Mouse (Mus musculus): ENCODE measurements at regions not wholly inside any gene's neighbourhood (a gene's known extent, or its start where the extent isn't known, plus 50 kb on each side); places are given as distances from the start of the nearest gene placed in this dataset.
A peak's percentile ranks its signal among the peaks of the same experiment; 100 is the strongest.

GRCm38 (mm10) chr2:39420696-39421095 is 194.4 kb upstream of the Ppp6c start:
- H3K9me3 ChIP-seq (replicated peaks): no peaks in the 10 kb centered on the region
- H3K36me3 ChIP-seq: no peaks in the 10 kb centered on the region
- H3K27me3 ChIP-seq: no peaks in the 10 kb centered on the region
- no peaks in the 10 kb centered on the region for H3K4me1 ChIP-seq
- H3K4me2 ChIP-seq (replicated peaks): no peak overlapping the region
- no peak for ATAC-seq (ENCODE audit: insufficient number of reproducible peaks, low FRiP score, low TSS enrichment, low read depth)
- no peak overlapping the region for H3K27ac ChIP-seq (replicated peaks)
- H3K9ac ChIP-seq: no peak overlapping the region
- 95% methylated on average over 25 of the region's 25 CpGs for WGBS
- H3K4me3 ChIP-seq (replicated peaks): no peak overlapping the region

- 33% methylated on average over 2 of the region's 2 CpGs for WGBS
- Histone ChIP-seq H3K4me3 (replicated peaks) (no peak overlapping the region), H3K36me3 (no peaks in the 10 kb centered on the region), H3K27me3 (no peaks in the 10 kb centered on the region), H3K4me2 (replicated peaks) (no peak overlapping the region), H3K27ac (replicated peaks) (no peak overlapping the region), H3K9ac (no peak overlapping the region), H3K4me1 (no peaks in the 10 kb centered on the region), H3K9me3 (replicated peaks) (no peaks in the 10 kb centered on the region)
- no peak for ATAC-seq (ENCODE audit: insufficient number of reproducible peaks, low FRiP score, low TSS enrichment, low read depth)
Measured at GRCm38 (mm10) chr2:39400336-39400735, 174.1 kb upstream of the Ppp6c start.

GRCm38 (mm10) chr2:39399523-39399922 is 173.3 kb upstream of the Ppp6c start:
- Histone ChIP-seq H3K9me3 (replicated peaks) (no peaks in the 10 kb centered on the region), H3K27ac (replicated peaks) (no peak overlapping the region), H3K4me2 (replicated peaks) (no peak overlapping the region), H3K9ac (no peak overlapping the region), H3K27me3 (no peaks in the 10 kb centered on the region), H3K4me1 (no peaks in the 10 kb centered on the region), H3K4me3 (replicated peaks) (no peak overlapping the region), H3K36me3 (no peaks in the 10 kb centered on the region)
- WGBS: 69% methylated on average over 2 of the region's 2 CpGs
- ATAC-seq (ENCODE audit: insufficient number of reproducible peaks, low FRiP score, low TSS enrichment, low read depth): no peak

GRCm38 (mm10) chr2:39394643-39395042 is 168.4 kb upstream of the Ppp6c start:
- Histone ChIP-seq H3K27ac (replicated peaks) (no peak overlapping the region), H3K36me3 (no peaks in the 10 kb centered on the region), H3K9ac (no peak overlapping the region), H3K4me2 (replicated peaks) (no peak overlapping the region), H3K9me3 (replicated peaks) (no peaks in the 10 kb centered on the region), H3K4me1 (no peaks in the 10 kb centered on the region), H3K4me3 (replicated peaks) (no peak overlapping the region), H3K27me3 (no peaks in the 10 kb centered on the region)
- WGBS: 67% methylated on average over 3 of the region's 3 CpGs
- no peak for ATAC-seq (ENCODE audit: insufficient number of reproducible peaks, low FRiP score, low TSS enrichment, low read depth)

- no peaks in the 10 kb centered on the region for H3K36me3 ChIP-seq
- WGBS: 76% methylated on average over 3 of the region's 3 CpGs
- H3K9me3 ChIP-seq (replicated peaks): no peaks in the 10 kb centered on the region
- no peaks in the 10 kb centered on the region for H3K27me3 ChIP-seq
- no peak overlapping the region for H3K4me2 ChIP-seq (replicated peaks)
- no peak overlapping the region for H3K4me3 ChIP-seq (replicated peaks)
- no peak overlapping the region for H3K27ac ChIP-seq (replicated peaks)
- H3K9ac ChIP-seq: no peak overlapping the region
- no peaks in the 10 kb centered on the region for H3K4me1 ChIP-seq
- ATAC-seq (ENCODE audit: insufficient number of reproducible peaks, low FRiP score, low TSS enrichment, low read depth): no peak
Measured at GRCm38 (mm10) chr2:39377264-39377663, 151.0 kb upstream of the Ppp6c start.

GRCm38 (mm10) chr2:39373068-39373779 is 147.0 kb upstream of the Ppp6c start:
- Histone ChIP-seq H3K36me3 (no peaks in the 10 kb centered on the region), H3K27ac (replicated peaks) (no peak overlapping the region), H3K9ac (no peak overlapping the region), H3K9me3 (replicated peaks) (no peaks in the 10 kb centered on the region), H3K4me1 (no peaks in the 10 kb centered on the region), H3K4me2 (replicated peaks) (no peak overlapping the region), H3K4me3 (replicated peaks) (no peak overlapping the region), H3K27me3 (no peaks in the 10 kb centered on the region)
- WGBS: 13% methylated on average over 7 of the region's 7 CpGs
- no peak for ATAC-seq (ENCODE audit: insufficient number of reproducible peaks, low FRiP score, low TSS enrichment, low read depth)

- Histone ChIP-seq H3K9ac (no peak overlapping the region), H3K36me3 (no peaks in the 10 kb centered on the region), H3K9me3 (replicated peaks) (no peaks in the 10 kb centered on the region), H3K27me3 (no peaks in the 10 kb centered on the region), H3K4me3 (replicated peaks) (no peak overlapping the region), H3K4me1 (no peaks in the 10 kb centered on the region), H3K4me2 (replicated peaks) (no peak overlapping the region), H3K27ac (replicated peaks) (no peak overlapping the region)
- ATAC-seq (ENCODE audit: insufficient number of reproducible peaks, low FRiP score, low TSS enrichment, low read depth): no peak
- WGBS: 67% methylated on average over 3 of the region's 3 CpGs
Measured at GRCm38 (mm10) chr2:39344207-39344606, 118.0 kb upstream of the Ppp6c start.

- ATAC-seq (ENCODE audit: insufficient number of reproducible peaks, low FRiP score, low TSS enrichment, low read depth): no peak
- no peak overlapping the region for H3K4me2 ChIP-seq (replicated peaks)
- no peaks in the 10 kb centered on the region for H3K36me3 ChIP-seq
- no peak overlapping the region for H3K4me3 ChIP-seq (replicated peaks)
- no peaks in the 10 kb centered on the region for H3K9me3 ChIP-seq (replicated peaks)
- H3K4me1 ChIP-seq: no peaks in the 10 kb centered on the region
- no peak overlapping the region for H3K9ac ChIP-seq
- H3K27me3 ChIP-seq: no peaks in the 10 kb centered on the region
- no peak overlapping the region for H3K27ac ChIP-seq (replicated peaks)
- 27% methylated on average over 3 of the region's 3 CpGs for WGBS
Measured at GRCm38 (mm10) chr2:39340406-39340805, 114.2 kb upstream of the Ppp6c start.

GRCm38 (mm10) chr2:39338832-39339649 is 112.8 kb upstream of the Ppp6c start:
- H3K4me1 ChIP-seq: no peaks in the 10 kb centered on the region
- H3K4me2 ChIP-seq (replicated peaks): no peak overlapping the region
- no peak overlapping the region for H3K27ac ChIP-seq (replicated peaks)
- ATAC-seq (ENCODE audit: insufficient number of reproducible peaks, low FRiP score, low TSS enrichment, low read depth): no peak
- no peak overlapping the region for H3K9ac ChIP-seq
- H3K9me3 ChIP-seq (replicated peaks): no peaks in the 10 kb centered on the region
- H3K27me3 ChIP-seq: no peaks in the 10 kb centered on the region
- 71% methylated on average over 9 of the region's 9 CpGs for WGBS
- no peak overlapping the region for H3K4me3 ChIP-seq (replicated peaks)
- H3K36me3 ChIP-seq: no peaks in the 10 kb centered on the region

- no peak overlapping the region for H3K4me3 ChIP-seq (replicated peaks)
- no peaks in the 10 kb centered on the region for H3K27me3 ChIP-seq
- H3K9ac ChIP-seq: no peak overlapping the region
- no peaks in the 10 kb centered on the region for H3K9me3 ChIP-seq (replicated peaks)
- 87% methylated on average over 1 of the region's 1 CpGs for WGBS
- no peak overlapping the region for H3K27ac ChIP-seq (replicated peaks)
- H3K4me2 ChIP-seq (replicated peaks): no peak overlapping the region
- no peak for ATAC-seq (ENCODE audit: insufficient number of reproducible peaks, low FRiP score, low TSS enrichment, low read depth)
- H3K36me3 ChIP-seq: no peaks in the 10 kb centered on the region
- no peaks in the 10 kb centered on the region for H3K4me1 ChIP-seq
Measured at GRCm38 (mm10) chr2:39337524-39337923, 111.3 kb upstream of the Ppp6c start.

- Histone ChIP-seq H3K4me2 (replicated peaks) (peak overlapping the region; percentile 19; the same call in 1 of the 2 replicates), H3K36me3 (no peaks in the 10 kb centered on the region), H3K27me3 (no peaks in the 10 kb centered on the region), H3K9me3 (replicated peaks) (no peaks in the 10 kb centered on the region), H3K4me3 (replicated peaks) (0 out of 2 replicates have a peak overlapping the region, but pooled peaks have one; percentile 4), H3K4me1 (no peaks in the 10 kb centered on the region), H3K9ac (no peak overlapping the region), H3K27ac (replicated peaks) (no peak overlapping the region)
- 53% methylated on average over 9 of the region's 9 CpGs for WGBS
- no peak for ATAC-seq (ENCODE audit: insufficient number of reproducible peaks, low FRiP score, low TSS enrichment, low read depth)
Measured at GRCm38 (mm10) chr2:39325715-39326493, 99.7 kb upstream of the Ppp6c start.

All from embryonic facial prominence, embryonic 15.5 days (tissue).